Mouse (Mus musculus): Measurements from ENCODE around the gene Numb.

DNA sequence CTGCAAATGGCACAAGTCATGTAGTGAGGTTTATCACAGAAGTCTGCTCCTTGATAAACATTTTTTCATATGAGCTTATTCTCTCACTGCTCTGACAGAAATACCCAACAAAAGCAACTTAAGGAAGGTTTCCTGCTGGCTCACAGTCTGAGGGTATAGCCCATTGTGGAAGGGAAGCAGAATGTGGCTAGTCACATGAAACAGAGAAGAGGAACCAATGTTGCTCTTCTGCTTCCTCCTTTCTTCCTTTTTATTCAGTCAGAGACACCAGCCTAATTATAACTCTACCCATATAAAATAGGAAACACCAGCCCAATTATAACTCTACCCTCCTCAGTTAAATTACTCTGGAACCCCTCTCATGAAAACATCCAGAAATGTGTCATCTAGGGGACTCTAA lies 61.0 kb downstream of the Numb start:
- TF ChIP-seq GATA1 (IDR thresholded peaks at IDR 0.05; ENCODE audit: borderline replicate concordance, low read length) (no peak), FLI1 (IDR thresholded peaks at IDR 0.05; ENCODE audit: low read length) (no peak)

Measured in megakaryocyte, embryonic 14.5 days (primary cell).